Mouse (Mus musculus) neural tube, embryonic 13.5 days (tissue): ENCODE measurements around the gene Max. TPM values are rescaled to one million over a fixed set of nuclear protein-coding genes. Genes with fewer than 3 reads are reported as not detected.

ENCODE experiments used
- ATAC-seq: fragments of 200-750 bp; cut with Nextera tagmentation; 2 replicates; pipeline ENCODE4 v1.8.0; 2017; ENCODE audit warnings: low read depth, mild to moderate bottlenecking, moderate TSS enrichment, moderate library complexity
- H3K27ac ChIP-seq: fragments of 300-500 bp; sonication (generic); replicated peaks from 2 replicates; pipeline ENCODE4 v1.5.1; 2015; ENCODE audit warnings: moderate library complexity, mild to moderate bottlenecking, inconsistent platforms
- H3K27me3 ChIP-seq: fragments of 300-500 bp; sonication (generic); 2 replicates; pipeline ENCODE4 v1.6.1; 2015; ENCODE audit warnings: mild to moderate bottlenecking, inconsistent platforms
- H3K36me3 ChIP-seq: fragments of 300-500 bp; sonication (generic); 2 replicates; pipeline ENCODE4 v1.6.1; 2015; ENCODE audit warnings: mild to moderate bottlenecking, inconsistent platforms
- H3K4me1 ChIP-seq: fragments of 300-500 bp; sonication (generic); replicated peaks from 2 replicates; pipeline ENCODE4 v1.6.1; 2015; ENCODE audit warnings: inconsistent platforms
- H3K4me2 ChIP-seq: fragments of 300-500 bp; sonication (generic); 2 replicates; pipeline ENCODE4 v1.6.1; 2015; ENCODE audit warnings: inconsistent platforms, mild to moderate bottlenecking, moderate library complexity
- H3K4me3 ChIP-seq: fragments of 300-500 bp; sonication (generic); 2 replicates; pipeline ENCODE4 v1.5.1; 2015; ENCODE audit warnings: mild to moderate bottlenecking, inconsistent platforms
- H3K9ac ChIP-seq: fragments of 300-500 bp; sonication (generic); 2 replicates; pipeline ENCODE4 v1.6.1; 2015; ENCODE audit warnings: moderate library complexity, mild to moderate bottlenecking, inconsistent platforms
- H3K9me3 ChIP-seq: fragments of 300-500 bp; sonication (generic); 2 replicates; pipeline ENCODE4 v1.6.1; 2016; ENCODE audit warnings: inconsistent platforms
- whole genome bisulfite sequencing: fragments of 180-500 bp; shearing (Covaris S2); methylation state at CpG from one replicate; pipeline ENCODE4 v1.1.7; 2015; 5-methylcytosine and 5-hydroxymethylcytosine counted together
- polyA plus RNA-seq: library from polyadenylated mRNA; unstranded; fragments of >200 nt; fragmentation: Nextera tagmentation; extraction: Ambion mirVana; gene quantifications from 2 replicates; pipeline ENCODE4 v1.2.1, GENCODE M21; 2015

The Max gene
- polyA plus RNA-seq, 1 experiment from 2014 or later: 17.8 TPM

DNA sequence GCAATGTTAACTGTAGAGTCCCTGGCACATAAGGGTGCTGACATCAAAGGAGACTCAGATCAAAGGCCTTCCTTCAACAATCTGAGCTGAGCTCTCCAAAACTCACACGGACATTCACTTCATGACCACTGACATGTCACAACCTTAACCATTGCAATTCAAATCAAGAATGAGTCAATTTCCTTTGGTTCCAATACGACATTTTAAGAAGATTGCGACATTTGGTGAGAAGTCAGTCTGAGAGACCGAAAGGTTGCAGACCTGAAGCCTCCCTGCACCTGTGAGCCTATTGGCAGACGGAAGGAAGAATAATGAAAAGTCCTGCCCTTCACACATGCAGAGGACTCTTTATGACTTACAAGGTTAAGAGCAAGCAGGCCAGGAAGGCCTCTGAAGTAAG is 11.7 kb downstream of the Max start:
- Histone ChIP-seq H3K36me3 (peaks cover 89% of the 10 kb centered on the region), H3K27me3 (no peaks in the 10 kb centered on the region), H3K9ac (no peak overlapping the region), H3K9me3 (no peaks in the 10 kb centered on the region), H3K27ac (no peak overlapping the region), H3K4me3 (no peak overlapping the region), H3K4me2 (no peak overlapping the region), H3K4me1 (peaks cover 9% of the 10 kb centered on the region)
- no peak for ATAC-seq
- 92% methylated on average over 5 of the region's 5 CpGs for WGBS

DNA sequence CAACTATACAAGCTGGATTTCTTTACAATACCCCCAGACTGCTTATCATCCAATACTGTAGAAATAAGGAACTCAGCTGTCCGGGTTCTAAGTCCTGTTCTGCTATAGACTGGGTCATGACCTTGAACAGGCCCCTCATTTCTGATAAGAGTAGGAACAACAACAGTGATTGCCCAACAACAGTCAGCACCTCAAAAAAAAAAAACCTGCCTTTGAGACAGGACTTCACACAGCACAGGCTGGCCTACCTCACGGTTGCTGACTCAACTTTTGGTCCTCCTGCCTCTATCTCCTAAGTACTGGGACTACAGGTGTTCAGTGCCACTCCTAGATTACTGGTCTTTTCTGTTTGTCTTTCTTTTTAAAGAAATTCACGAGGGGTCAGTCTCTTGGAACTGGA is 13.2 kb downstream of the Max start:
- no peak overlapping the region for H3K9ac ChIP-seq
- H3K9me3 ChIP-seq: no peaks in the 10 kb centered on the region
- H3K4me2 ChIP-seq: no peak overlapping the region
- 89% methylated on average over 3 of the region's 3 CpGs for WGBS
- H3K27me3 ChIP-seq: no peaks in the 10 kb centered on the region
- peaks cover 98% of the 10 kb centered on the region for H3K36me3 ChIP-seq
- no peak for ATAC-seq
- no peak overlapping the region for H3K27ac ChIP-seq
- H3K4me3 ChIP-seq: no peak overlapping the region
- no peaks in the 10 kb centered on the region for H3K4me1 ChIP-seq

DNA sequence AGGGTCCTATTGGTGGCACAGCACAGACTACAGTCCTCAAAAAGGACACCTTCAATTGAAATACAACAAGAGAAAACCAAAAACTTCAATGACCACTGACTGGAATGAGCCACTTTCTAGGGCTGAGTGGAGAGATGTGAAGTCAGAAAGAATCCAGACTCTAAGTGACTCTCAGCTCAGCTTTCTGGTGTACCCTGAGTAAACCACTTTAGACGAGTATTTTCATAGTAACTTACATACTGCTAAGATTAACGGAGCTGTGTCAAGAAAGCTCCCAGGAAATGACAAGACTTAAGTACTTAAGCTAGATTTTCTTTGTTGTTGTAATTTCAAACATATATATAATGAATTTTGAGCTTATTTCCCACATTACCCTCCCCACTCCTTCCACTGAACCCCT is 13.8 kb downstream of the Max start:
- Histone ChIP-seq H3K36me3 (peaks cover 98% of the 10 kb centered on the region), H3K27me3 (no peaks in the 10 kb centered on the region), H3K4me1 (no peaks in the 10 kb centered on the region), H3K9me3 (no peaks in the 10 kb centered on the region), H3K27ac (no peak overlapping the region), H3K9ac (no peak overlapping the region), H3K4me3 (no peak overlapping the region), H3K4me2 (no peak overlapping the region)
- 93% methylated on average over 2 of the region's 2 CpGs for WGBS
- no peak for ATAC-seq

DNA sequence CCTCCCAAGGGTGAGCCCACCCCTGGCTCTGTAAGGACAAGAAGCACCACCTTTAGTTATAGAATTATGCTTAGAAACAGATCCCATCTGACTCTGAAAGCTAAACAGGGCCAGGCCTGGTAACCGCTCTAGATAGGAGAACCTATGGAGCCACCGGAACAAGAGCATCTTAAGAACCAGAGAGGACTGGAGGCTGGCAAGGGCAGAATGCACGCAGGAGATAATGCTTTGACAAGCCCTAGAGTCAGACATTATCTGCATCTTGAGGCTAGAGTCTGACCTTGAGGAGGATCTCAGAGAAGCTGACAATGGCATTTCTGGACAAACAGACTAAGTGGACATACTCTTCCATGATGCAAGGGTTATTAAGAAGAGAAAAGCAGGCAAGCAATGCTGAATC is 14.5 kb downstream of the Max start:
- ATAC-seq: no peak
- Histone ChIP-seq H3K9me3 (no peaks in the 10 kb centered on the region), H3K36me3 (peaks cover 98% of the 10 kb centered on the region), H3K4me1 (no peaks in the 10 kb centered on the region), H3K27ac (no peak overlapping the region), H3K27me3 (no peaks in the 10 kb centered on the region), H3K4me2 (no peak overlapping the region), H3K4me3 (no peak overlapping the region), H3K9ac (no peak overlapping the region)
- 94% methylated on average over 3 of the region's 3 CpGs for WGBS

DNA sequence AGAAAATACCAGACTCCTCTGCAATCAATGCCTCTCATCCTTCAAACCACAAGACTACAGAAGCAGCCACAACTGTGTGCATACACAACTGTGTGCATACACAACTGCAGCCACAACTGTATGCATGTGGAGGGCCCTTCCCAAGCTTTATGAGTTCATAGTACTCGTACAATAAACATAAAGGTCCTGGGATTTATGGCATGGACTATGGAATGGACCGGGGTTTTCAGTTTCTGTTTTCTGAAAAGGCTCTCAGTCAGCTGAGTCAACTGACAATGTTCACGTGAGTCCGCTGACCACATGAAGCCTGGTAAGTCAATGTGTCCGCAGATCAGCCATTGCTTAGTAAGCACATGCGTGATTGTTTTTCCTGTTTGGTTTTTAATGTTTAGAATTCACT is 18.5 kb downstream of the Max start:
- Histone ChIP-seq H3K9me3 (no peaks in the 10 kb centered on the region), H3K4me3 (no peak overlapping the region), H3K27me3 (no peaks in the 10 kb centered on the region), H3K4me1 (no peaks in the 10 kb centered on the region), H3K9ac (no peak overlapping the region), H3K36me3 (peaks cover 98% of the 10 kb centered on the region), H3K27ac (no peak overlapping the region), H3K4me2 (no peak overlapping the region)
- no peak for ATAC-seq
- WGBS: 88% methylated on average over 6 of the region's 6 CpGs

DNA sequence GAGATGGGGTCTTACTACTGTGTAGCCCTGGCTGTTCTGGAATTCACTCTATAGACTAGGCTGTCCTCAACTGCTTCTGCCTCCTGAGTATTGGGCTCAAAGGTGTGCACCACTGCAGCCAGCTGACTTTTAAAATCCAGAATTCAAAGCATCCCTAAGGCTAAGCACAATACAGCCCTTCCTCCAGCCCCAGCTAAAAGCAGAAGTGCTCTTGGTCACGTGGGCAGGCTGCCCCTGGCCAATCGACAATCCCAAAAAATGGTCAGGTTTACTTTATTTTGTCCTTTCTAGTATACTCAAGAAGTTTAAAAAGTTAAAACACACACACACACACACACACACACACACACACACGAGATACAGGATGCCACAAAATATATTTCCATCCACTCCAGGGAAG is 19.0 kb downstream of the Max start:
- Histone ChIP-seq H3K4me2 (no peak overlapping the region), H3K9me3 (no peaks in the 10 kb centered on the region), H3K9ac (no peak overlapping the region), H3K27ac (no peak overlapping the region), H3K4me3 (no peak overlapping the region), H3K27me3 (no peaks in the 10 kb centered on the region), H3K36me3 (peaks cover 98% of the 10 kb centered on the region), H3K4me1 (no peaks in the 10 kb centered on the region)
- no peak for ATAC-seq
- WGBS: 87% methylated on average over 3 of the region's 3 CpGs

DNA sequence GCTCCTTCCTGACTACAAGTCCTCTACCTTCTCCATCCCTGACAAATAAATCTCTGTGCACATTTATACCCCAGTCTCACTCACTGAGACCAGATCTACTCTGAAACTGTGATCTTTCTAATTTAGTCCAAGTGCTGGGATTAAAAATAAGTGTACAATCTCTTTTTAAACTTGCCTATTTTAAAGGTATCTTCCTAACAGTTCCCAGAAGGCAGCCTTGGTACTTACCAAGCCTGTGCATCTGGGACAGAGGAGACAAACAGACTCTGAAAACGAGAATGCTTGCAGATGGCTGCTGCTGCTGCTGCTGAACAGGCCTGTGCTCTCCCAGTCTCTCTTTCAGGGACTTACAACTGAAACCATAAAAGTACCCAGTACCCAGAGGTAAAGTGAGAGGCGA is 19.5 kb downstream of the Max start:
- no peaks in the 10 kb centered on the region for H3K4me1 ChIP-seq
- H3K9ac ChIP-seq: no peak overlapping the region
- no peak for ATAC-seq
- no peaks in the 10 kb centered on the region for H3K27me3 ChIP-seq
- no peaks in the 10 kb centered on the region for H3K9me3 ChIP-seq
- H3K27ac ChIP-seq: no peak overlapping the region
- WGBS: 88% methylated on average over 2 of the region's 2 CpGs
- H3K4me2 ChIP-seq: no peak overlapping the region
- no peak overlapping the region for H3K4me3 ChIP-seq
- peaks cover 96% of the 10 kb centered on the region for H3K36me3 ChIP-seq

DNA sequence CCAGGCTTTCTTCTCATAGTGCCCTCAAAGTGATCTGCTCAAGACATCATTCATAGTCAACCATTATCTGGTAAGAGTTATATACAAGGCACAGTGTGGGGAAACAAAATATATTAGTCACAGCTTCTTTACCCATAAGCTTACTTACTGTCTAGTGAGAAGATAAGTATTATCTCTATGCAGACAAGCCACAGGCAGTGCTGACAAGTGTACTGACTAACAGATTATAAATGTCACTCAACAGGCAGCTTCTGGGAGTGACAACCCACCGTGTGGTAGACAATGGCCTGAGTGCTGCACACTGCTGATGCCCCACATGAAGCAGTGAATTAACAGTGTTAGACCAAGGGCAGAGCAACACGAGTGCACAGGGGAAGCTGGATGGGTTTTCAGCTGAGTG is 20.5 kb downstream of the Max start:
- no peak for ATAC-seq
- 75% methylated on average over 2 of the region's 2 CpGs for WGBS

DNA sequence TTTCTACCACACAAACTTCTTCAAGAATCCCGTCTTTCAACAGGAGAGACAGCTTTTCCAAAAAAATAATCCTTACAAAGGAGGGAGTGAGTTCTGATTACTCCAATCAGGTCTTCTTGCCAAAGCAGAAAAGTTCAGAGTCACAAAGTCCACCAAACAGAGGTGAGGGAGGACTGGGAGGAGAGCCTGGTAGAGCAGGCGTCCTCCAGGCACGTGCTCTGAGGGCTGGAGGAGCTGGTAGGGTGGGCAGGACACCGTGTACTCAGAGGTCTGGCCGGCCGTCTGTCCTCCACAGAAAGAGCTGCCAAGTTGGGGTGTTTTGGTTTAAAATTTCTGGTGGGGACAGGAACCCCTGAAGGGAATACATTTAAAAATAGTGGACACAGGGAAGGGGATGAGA is 24.0 kb downstream of the Max start:
- no peak overlapping the region for H3K4me2 ChIP-seq
- WGBS: 89% methylated on average over 6 of the region's 6 CpGs
- no peak overlapping the region for H3K9ac ChIP-seq
- H3K4me3 ChIP-seq: no peak overlapping the region
- H3K27me3 ChIP-seq: no peaks in the 10 kb centered on the region
- H3K9me3 ChIP-seq: no peaks in the 10 kb centered on the region
- no peak for ATAC-seq
- peaks cover 90% of the 10 kb centered on the region for H3K36me3 ChIP-seq
- H3K27ac ChIP-seq: no peak overlapping the region
- no peaks in the 10 kb centered on the region for H3K4me1 ChIP-seq

More for the DNA sequence above, 20.5 kb downstream of the Max start:
- Histone ChIP-seq H3K4me1 (no peaks in the 10 kb centered on the region), H3K9ac (no peak overlapping the region), H3K4me3 (no peak overlapping the region), H3K4me2 (no peak overlapping the region), H3K9me3 (no peaks in the 10 kb centered on the region), H3K27me3 (no peaks in the 10 kb centered on the region), H3K27ac (no peak overlapping the region), H3K36me3 (peaks cover 98% of the 10 kb centered on the region)

DNA sequence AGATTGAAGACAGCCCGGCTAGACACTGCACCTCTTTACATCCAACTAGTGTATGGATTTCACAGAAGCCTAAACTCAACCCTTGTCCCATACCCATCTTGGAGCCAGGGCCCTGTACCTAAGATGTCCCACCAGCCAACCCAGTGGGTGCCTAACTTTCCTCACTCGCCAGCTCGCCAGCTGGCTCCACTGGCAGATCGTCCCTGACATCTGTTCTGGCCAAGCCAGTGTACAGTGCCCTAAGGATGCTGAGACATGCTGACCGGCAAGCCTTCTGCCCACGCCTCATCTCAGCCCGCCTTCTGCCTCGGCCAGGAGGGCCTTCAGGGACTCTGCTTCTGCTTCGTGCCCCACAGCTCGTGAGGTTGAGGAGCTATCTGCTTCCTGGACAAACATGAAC is 25.8 kb downstream of the Max start:
- H3K9me3 ChIP-seq: no peaks in the 10 kb centered on the region
- no peak overlapping the region for H3K27ac ChIP-seq
- WGBS: 94% methylated on average over 10 of the region's 10 CpGs
- H3K36me3 ChIP-seq: peaks cover 81% of the 10 kb centered on the region
- no peak overlapping the region for H3K9ac ChIP-seq
- H3K4me3 ChIP-seq: no peak overlapping the region
- H3K4me1 ChIP-seq: no peaks in the 10 kb centered on the region
- ATAC-seq: no peak
- no peaks in the 10 kb centered on the region for H3K27me3 ChIP-seq
- no peak overlapping the region for H3K4me2 ChIP-seq

DNA sequence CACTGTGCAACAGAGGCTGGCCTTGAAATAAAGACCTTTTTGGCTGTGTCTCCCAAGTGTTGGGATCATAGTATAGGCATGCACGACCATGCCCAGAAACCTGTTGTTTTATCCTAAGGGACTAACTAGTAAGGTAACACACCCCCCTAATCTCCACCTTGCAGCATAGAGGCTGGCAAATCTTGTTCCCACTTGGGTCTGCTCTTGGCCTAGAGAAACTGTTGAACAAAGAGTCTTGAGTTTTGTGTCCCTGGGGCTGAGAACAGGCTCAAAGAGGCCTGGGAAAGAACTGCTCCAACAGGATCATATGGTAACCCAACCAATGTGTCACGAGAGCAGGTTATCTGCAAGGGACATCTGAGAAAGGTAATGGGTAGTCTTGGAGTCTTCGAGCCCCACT is 27.6 kb downstream of the Max start:
- Histone ChIP-seq H3K4me3 (no peak overlapping the region), H3K36me3 (peaks cover 63% of the 10 kb centered on the region), H3K27ac (no peak overlapping the region), H3K4me2 (no peak overlapping the region), H3K9me3 (no peaks in the 10 kb centered on the region), H3K27me3 (no peaks in the 10 kb centered on the region), H3K4me1 (no peaks in the 10 kb centered on the region), H3K9ac (no peak overlapping the region)
- no peak for ATAC-seq
- 90% methylated on average over 3 of the region's 3 CpGs for WGBS

DNA sequence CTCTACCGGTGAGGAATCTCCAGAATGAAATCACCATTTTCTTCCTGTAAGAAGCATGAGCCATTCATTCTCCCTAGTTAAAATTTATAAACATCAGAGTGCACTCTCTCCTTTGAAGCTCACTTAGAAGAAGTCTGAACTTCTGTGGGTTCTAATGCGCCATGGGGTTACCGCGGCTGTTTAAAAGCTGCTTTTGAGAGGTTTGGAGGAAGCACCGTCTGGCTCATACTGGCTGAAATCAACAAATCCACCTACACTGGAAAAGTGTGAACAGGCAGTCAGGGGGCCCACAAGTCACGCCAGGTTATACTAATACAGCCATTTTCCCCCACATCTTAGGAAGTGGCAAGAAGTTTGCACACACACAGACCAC is 29.3 kb downstream of the Max start:
- Histone ChIP-seq H3K9ac (no peak overlapping the region), H3K4me1 (no peaks in the 10 kb centered on the region), H3K27ac (no peak overlapping the region), H3K4me3 (no peak overlapping the region), H3K27me3 (no peaks in the 10 kb centered on the region), H3K4me2 (no peak overlapping the region), H3K9me3 (no peaks in the 10 kb centered on the region), H3K36me3 (peaks cover 46% of the 10 kb centered on the region)
- ATAC-seq: no peak
- 86% methylated on average over 6 of the region's 6 CpGs for WGBS

DNA sequence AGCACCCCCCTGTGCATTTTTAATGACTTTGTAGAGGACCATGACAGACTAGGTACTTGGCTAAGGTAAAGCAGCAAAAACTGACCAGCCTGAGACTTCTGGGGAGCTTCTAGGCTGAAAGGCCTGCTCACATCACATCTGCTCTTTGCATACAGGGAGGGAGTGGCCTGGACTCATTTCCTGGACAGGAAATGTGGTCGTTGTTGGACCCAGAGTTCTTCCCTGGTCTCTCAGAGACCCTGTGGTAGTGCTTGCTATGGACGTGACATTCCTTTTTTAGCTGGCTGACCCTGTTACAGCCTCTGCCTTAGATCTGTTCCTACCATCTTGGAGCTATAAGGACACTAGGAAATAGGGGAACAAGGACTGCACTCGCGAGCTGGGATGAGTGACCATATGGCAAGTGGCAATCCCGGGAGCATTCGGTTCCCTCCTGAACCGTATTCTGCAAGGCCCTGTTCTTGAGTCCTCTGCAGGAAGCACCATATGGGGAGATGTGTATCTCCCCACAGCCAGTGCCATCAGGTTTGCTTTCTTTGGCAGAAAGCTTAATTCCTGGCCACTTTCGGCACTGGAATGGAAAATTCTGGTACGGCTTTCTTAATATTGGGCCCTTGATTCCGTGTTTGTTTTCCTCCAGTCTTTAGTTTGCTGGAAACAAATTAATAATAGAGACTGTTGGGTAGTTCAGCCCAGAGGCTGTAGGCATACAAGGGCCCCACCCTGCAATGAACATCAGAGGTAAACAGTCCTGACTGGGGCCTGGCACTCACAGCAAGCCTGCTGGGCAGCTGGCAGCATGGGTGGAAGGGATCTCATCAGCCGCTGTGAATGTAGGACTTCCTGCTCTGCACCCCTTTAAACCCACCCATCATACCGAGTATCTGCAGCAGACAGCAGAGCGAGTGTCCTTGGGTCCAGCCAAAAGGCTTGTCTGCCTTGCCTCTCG is 30.0 kb downstream of the Max start:
- Histone ChIP-seq H3K4me3 (no peak overlapping the region), H3K27me3 (no peaks in the 10 kb centered on the region), H3K27ac (no peak overlapping the region), H3K36me3 (peaks cover 42% of the 10 kb centered on the region), H3K4me1 (no peaks in the 10 kb centered on the region), H3K9ac (no peak overlapping the region), H3K9me3 (no peaks in the 10 kb centered on the region), H3K4me2 (no peak overlapping the region)
- ATAC-seq: no peak
- 76% methylated on average over 14 of the region's 14 CpGs for WGBS
